Mouse (Mus musculus): Measurements from ENCODE around the gene Pdcd4. TPM values are rescaled to one million over a fixed set of nuclear protein-coding genes. Genes with fewer than 3 reads are reported as not detected.
"Not testable (repeated sequence)": the region's sequence is repeated elsewhere in the genome, so short reads cannot be mapped to it uniquely, and the experiment has no call there.

Pdcd4 gene
- total and polyA plus RNA-seq, 2 experiments from 2014 or later: 32.3 to 82.7 TPM

DNA sequence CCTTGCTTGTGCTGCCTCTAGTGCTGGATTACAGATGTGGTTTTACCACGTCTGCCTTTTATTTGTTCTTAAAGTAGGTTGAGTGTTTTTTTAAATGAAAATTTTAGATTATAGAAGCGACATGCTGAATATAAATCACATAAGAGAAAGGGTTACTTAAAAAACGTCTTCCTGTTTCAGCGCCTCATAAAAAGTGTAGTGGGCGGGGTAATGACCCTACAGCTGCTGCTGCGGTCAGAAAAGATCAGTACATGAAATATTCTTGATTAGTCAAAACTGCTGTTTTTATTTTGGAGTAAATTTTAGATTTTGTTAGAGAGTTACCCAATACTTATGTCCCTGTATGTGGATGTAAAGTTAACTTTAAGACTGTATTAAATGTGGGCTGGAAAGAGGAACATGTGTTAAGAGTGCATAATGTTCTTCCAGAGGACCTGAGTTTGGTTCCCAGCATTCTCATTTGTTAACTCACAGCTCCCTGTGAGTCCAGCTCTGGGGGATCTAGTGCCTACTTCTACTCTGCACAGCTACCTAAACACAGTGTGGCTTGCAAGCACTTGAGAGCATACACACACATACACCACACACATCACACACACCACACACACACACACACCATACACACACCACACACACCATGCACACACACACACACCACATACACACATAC is 14.1 kb downstream of the Pdcd4 start:
- Histone ChIP-seq H3K27me3 (ENCODE audit: insufficient read depth, low read length) (no peaks in the 10 kb centered on the region), H3K27ac (ENCODE audit: low read depth, low read length) (no peak overlapping the region), H3K9ac (no peak overlapping the region), H3K4me2 (ENCODE audit: low read depth) (peak overlapping the region; percentile 16), H3K9me3 (ENCODE audit: low read length) (no peaks in the 10 kb centered on the region), H3K36me3 (ENCODE audit: insufficient read depth) (peaks cover 8% of the 10 kb centered on the region), H3K4me1 (ENCODE audit: insufficient read depth) (peaks cover 15% of the 10 kb centered on the region), H3K4me3 (ENCODE audit: low read depth, low read length) (no peak overlapping the region)
- DNase-seq (no peak), ATAC-seq (no peak)
- WGBS: 60% methylated on average over 6 of the region's 6 CpGs
- no peak for TF ChIP-seq CTCF (IDR thresholded peaks at IDR 0.05; ENCODE audit: low read depth)

DNA sequence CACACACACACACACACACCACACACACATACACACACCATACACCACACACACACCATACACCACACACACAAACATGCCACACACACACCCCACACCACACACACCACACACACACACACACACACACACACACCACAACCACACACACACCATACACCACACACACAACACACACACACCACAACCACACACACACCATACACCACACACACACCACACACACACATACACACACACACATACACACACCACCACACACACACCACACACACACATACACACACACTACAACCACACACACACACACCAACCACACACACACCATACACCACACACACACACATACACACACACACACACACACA is 14.7 kb downstream of the Pdcd4 start:
- not testable (repeated sequence) for ATAC-seq; DNase-seq; H3K9me3 ChIP-seq (ENCODE audit: low read length)

DNA sequence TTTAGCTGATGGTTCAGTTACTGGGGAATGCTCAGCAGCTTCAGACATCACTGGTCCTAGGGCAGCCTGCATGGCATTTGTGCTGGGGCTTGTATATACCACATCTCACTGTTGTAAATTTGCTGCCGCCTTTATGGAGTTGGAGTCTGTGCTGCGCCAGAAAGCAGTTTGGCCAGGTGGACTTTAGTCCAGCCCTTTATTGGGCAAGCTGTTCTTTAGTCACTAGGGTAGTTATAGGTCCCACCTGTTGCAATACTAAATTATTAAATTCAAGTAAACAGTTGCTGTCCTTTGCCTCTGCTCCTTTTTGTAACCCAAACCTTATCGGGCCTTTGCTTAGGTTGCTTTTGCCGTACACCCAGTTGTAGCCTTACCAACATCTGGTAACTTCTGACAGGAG is 22.9 kb downstream of the Pdcd4 start:
- no peaks in the 10 kb centered on the region for H3K4me1 ChIP-seq (ENCODE audit: insufficient read depth)
- no peak for TF ChIP-seq CTCF (IDR thresholded peaks at IDR 0.05; ENCODE audit: low read depth)
- no peak overlapping the region for H3K27ac ChIP-seq (ENCODE audit: low read depth, low read length)
- no peaks in the 10 kb centered on the region for H3K27me3 ChIP-seq (ENCODE audit: insufficient read depth, low read length)
- H3K4me3 ChIP-seq (ENCODE audit: low read depth, low read length): no peak overlapping the region
- H3K36me3 ChIP-seq (ENCODE audit: insufficient read depth): peaks cover 66% of the 10 kb centered on the region
- ATAC-seq: no peak
- H3K9ac ChIP-seq: no peak overlapping the region
- H3K4me2 ChIP-seq (ENCODE audit: low read depth): no peak overlapping the region
- DNase-seq: no peak
- H3K9me3 ChIP-seq (ENCODE audit: low read length): no peaks in the 10 kb centered on the region
- whole genome bisulfite sequencing: 96% methylated on average over 4 of the region's 4 CpGs

More for the DNA sequence above, 14.7 kb downstream of the Pdcd4 start:
- not testable (repeated sequence) for H3K9ac ChIP-seq; H3K27me3 ChIP-seq (ENCODE audit: insufficient read depth, low read length); H3K27ac ChIP-seq (ENCODE audit: low read depth, low read length); H3K4me3 ChIP-seq (ENCODE audit: low read depth, low read length); H3K4me2 ChIP-seq (ENCODE audit: low read depth)
- Histone ChIP-seq H3K4me1 (ENCODE audit: insufficient read depth) (peaks cover 15% of the 10 kb centered on the region), H3K36me3 (ENCODE audit: insufficient read depth) (peaks cover 12% of the 10 kb centered on the region)

DNA sequence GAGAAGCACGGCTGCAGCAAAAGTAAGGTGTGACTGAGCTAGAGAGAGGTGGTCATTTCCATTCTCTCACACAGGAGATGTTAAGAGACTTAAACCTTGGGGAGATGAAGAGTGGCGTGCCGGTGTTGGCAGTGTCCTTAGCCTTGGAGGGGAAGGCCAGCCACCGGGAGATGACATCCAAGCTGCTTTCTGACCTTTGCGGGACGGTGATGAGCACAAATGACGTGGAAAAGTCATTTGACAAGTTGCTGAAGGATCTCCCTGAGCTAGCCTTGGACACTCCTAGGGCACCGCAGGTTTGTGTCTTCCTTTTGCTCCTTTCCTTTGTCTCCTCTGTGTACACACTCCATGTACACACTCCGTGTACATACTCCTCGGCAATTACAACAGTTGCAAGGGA is 27.5 kb downstream of the Pdcd4 start:
- peaks cover 58% of the 10 kb centered on the region for H3K36me3 ChIP-seq (ENCODE audit: insufficient read depth)
- H3K27ac ChIP-seq (ENCODE audit: low read depth, low read length): no peak overlapping the region
- H3K4me1 ChIP-seq (ENCODE audit: insufficient read depth): no peaks in the 10 kb centered on the region
- ATAC-seq (no peak), DNase-seq (no peak)
- H3K4me2 ChIP-seq (ENCODE audit: low read depth): no peak overlapping the region
- no peaks in the 10 kb centered on the region for H3K27me3 ChIP-seq (ENCODE audit: insufficient read depth, low read length)
- 88% methylated on average over 10 of the region's 10 CpGs for WGBS
- H3K4me3 ChIP-seq (ENCODE audit: low read depth, low read length): no peak overlapping the region
- H3K9me3 ChIP-seq (ENCODE audit: low read length): no peaks in the 10 kb centered on the region
- TF ChIP-seq CTCF (IDR thresholded peaks at IDR 0.05; ENCODE audit: low read depth): no peak
- H3K9ac ChIP-seq: no peak overlapping the region

DNA sequence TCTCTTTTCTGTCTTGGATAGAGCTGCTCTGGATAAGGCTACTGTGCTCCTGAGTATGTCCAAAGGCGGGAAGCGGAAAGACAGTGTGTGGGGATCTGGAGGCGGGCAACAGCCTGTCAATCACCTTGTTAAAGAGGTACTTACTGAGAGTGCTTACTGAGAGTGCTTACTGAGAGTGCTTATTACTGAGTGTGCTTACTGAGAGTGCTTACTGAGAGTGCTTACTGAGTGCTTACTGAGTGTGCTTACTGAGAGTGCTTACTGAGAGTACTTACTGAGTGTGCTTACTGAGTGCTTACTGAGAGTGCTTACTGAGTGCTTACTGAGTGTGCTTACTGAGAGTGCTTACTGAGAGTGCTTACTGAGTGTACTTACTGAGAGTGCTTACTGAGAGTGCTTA is 30.0 kb downstream of the Pdcd4 start:
- ATAC-seq: not testable (repeated sequence)
- peaks cover 49% of the 10 kb centered on the region for H3K36me3 ChIP-seq (ENCODE audit: insufficient read depth)

DNA sequence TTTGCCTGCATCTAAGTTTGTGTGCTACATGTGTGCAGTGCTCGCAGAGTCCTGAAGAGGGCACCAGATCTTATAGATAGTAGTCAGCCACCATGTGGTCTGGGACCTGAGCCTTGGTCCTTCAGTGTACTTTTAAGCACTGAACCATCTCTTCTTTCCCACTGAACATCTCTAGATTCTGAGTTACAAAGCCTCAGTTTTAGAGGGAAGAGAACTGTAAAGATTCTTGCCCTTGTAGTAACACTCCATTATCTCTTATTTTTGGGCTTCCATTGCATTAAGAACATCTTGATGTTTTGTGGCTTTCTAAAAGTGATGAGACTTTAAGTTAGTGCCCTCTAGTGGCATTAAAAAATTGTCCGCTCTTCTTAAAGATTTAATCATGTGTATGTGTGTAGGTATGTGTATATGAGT is 33.3 kb downstream of the Pdcd4 start:
- ATAC-seq (peak; percentile 56; the same call in 1 of the 2 replicates), DNase-seq (peak; percentile 74)
- WGBS: 87% methylated on average over 2 of the region's 2 CpGs
- H3K9me3 ChIP-seq (ENCODE audit: low read length): no peaks in the 10 kb centered on the region
- no peaks in the 10 kb centered on the region for H3K4me1 ChIP-seq (ENCODE audit: insufficient read depth)
- H3K36me3 ChIP-seq (ENCODE audit: insufficient read depth): peaks cover 36% of the 10 kb centered on the region
- H3K4me3 ChIP-seq (ENCODE audit: low read depth, low read length): no peak overlapping the region
- H3K27ac ChIP-seq (ENCODE audit: low read depth, low read length): no peak overlapping the region
- no peak overlapping the region for H3K4me2 ChIP-seq (ENCODE audit: low read depth)
- peak; percentile 56 for TF ChIP-seq CTCF (IDR thresholded peaks at IDR 0.05; ENCODE audit: low read depth)
- H3K27me3 ChIP-seq (ENCODE audit: insufficient read depth, low read length): no peaks in the 10 kb centered on the region
- no peak overlapping the region for H3K9ac ChIP-seq

More for the DNA sequence above, 30.0 kb downstream of the Pdcd4 start:
- not testable (repeated sequence) for H3K4me2 ChIP-seq (ENCODE audit: low read depth); H3K4me1 ChIP-seq (ENCODE audit: insufficient read depth); H3K9me3 ChIP-seq (ENCODE audit: low read length); H3K27ac ChIP-seq (ENCODE audit: low read depth, low read length); H3K9ac ChIP-seq; H3K27me3 ChIP-seq (ENCODE audit: insufficient read depth, low read length); H3K4me3 ChIP-seq (ENCODE audit: low read depth, low read length); DNase-seq
- 83% methylated on average over 3 of the region's 3 CpGs for WGBS

DNA sequence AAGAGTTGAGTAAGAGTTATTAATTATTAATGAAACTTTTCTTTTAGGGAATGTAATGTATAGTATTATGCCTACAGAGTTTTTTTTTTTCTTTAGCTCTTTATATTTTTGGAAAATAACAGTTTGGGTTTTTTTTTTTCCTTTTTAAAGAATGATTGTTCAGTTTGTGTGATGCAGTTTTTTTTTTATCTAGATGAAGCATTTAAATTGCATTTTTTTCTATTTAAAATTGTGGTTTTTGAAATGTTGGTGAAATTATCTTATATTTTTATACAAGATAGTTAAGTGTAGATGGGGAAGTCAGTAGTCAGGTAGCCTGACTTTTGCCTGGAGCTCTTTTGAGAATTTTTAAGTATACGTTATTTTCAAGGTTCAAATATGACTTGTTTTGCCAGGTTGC is 34.7 kb downstream of the Pdcd4 start:
- TF ChIP-seq CTCF (IDR thresholded peaks at IDR 0.05; ENCODE audit: low read depth): no peak

More for the DNA sequence above, 34.7 kb downstream of the Pdcd4 start:
- Histone ChIP-seq H3K4me1 (ENCODE audit: insufficient read depth) (no peaks in the 10 kb centered on the region), H3K27ac (ENCODE audit: low read depth, low read length) (no peak overlapping the region), H3K9ac (no peak overlapping the region), H3K36me3 (ENCODE audit: insufficient read depth) (peaks cover 37% of the 10 kb centered on the region), H3K27me3 (ENCODE audit: insufficient read depth, low read length) (no peaks in the 10 kb centered on the region), H3K9me3 (ENCODE audit: low read length) (no peaks in the 10 kb centered on the region), H3K4me2 (ENCODE audit: low read depth) (no peak overlapping the region), H3K4me3 (ENCODE audit: low read depth, low read length) (no peak overlapping the region)
- DNase-seq: no peak
- no peak for ATAC-seq
- WGBS: 96% methylated on average over 1 of the region's 1 CpGs
